Mouse (Mus musculus) spleen, adult 2 months (tissue): ENCODE measurements around the gene Iqcn. TPM values are rescaled to one million over a fixed set of nuclear protein-coding genes. Genes with fewer than 3 reads are reported as not detected.

ENCODE experiments used
- DNase-seq, 2 experiments: peaks; one replicate each; pipeline versions ENCODE4 v3.0.0 to v3.0.0-alpha.2; 2012 to 2021; ENCODE audit warnings: low spot score in 2 of 2, low read depth in 1 of 2
- H3K27ac ChIP-seq: fragments of 200-500 bp; 2 replicates; pipeline ENCODE4 v1.5.1; 2012; ENCODE audit warnings: low read length, inconsistent platforms; ENCODE audit not compliant: insufficient read depth
- H3K27me3 ChIP-seq: fragments of 200-500 bp; 2 replicates; pipeline ENCODE4 v1.6.1; 2012; ENCODE audit warnings: mild to moderate bottlenecking, moderate library complexity, low read length, inconsistent platforms; ENCODE audit not compliant: control insufficient read depth, insufficient read depth
- H3K36me3 ChIP-seq: fragments of 200-500 bp; 2 replicates; pipeline ENCODE4 v1.6.1; 2012; ENCODE audit warnings: mild to moderate bottlenecking, low read length, inconsistent platforms; ENCODE audit not compliant: control insufficient read depth, insufficient read depth
- H3K4me1 ChIP-seq: fragments of 200-500 bp; 2 replicates; pipeline ENCODE4 v1.6.1; 2011; ENCODE audit warnings: inconsistent platforms; ENCODE audit not compliant: control insufficient read depth, insufficient read depth, insufficient read length
- H3K4me3 ChIP-seq: fragments of 200-500 bp; 2 replicates; pipeline ENCODE4 v1.5.1; 2011; ENCODE audit warnings: mild to moderate bottlenecking, inconsistent platforms; ENCODE audit not compliant: insufficient read depth, insufficient read length; ENCODE audit errors: extremely low read depth
- CTCF ChIP-seq: fragments of 200-500 bp; IDR thresholded peaks from 2 replicates; pipeline ENCODE4 v1.5.1; 2011; ENCODE audit warnings: mild to moderate bottlenecking, inconsistent platforms; ENCODE audit not compliant: insufficient read depth, insufficient read length, insufficient replicate concordance; ENCODE audit errors: extremely low read depth
- POLR2A ChIP-seq: fragments of 200-500 bp; IDR thresholded peaks from 2 replicates; pipeline ENCODE4 v1.6.1; 2011; ENCODE audit warnings: low read depth, low read length, inconsistent platforms
- WGBS: fragments of 180-500 bp; shearing (Covaris S2); methylation state at CpG from one replicate; pipeline ENCODE4 v1.1.7; 2018; 5-methylcytosine and 5-hydroxymethylcytosine counted together
- polyA plus RNA-seq: library from polyadenylated mRNA; depleted of rRNA; stranded (reverse); fragments of >200 nt; gene quantifications from 2 replicates; pipeline ENCODE4 v1.2.3, GENCODE M21; 2012

Gene Iqcn
- polyA plus RNA-seq, 1 experiment = 0.09 TPM

DNA sequence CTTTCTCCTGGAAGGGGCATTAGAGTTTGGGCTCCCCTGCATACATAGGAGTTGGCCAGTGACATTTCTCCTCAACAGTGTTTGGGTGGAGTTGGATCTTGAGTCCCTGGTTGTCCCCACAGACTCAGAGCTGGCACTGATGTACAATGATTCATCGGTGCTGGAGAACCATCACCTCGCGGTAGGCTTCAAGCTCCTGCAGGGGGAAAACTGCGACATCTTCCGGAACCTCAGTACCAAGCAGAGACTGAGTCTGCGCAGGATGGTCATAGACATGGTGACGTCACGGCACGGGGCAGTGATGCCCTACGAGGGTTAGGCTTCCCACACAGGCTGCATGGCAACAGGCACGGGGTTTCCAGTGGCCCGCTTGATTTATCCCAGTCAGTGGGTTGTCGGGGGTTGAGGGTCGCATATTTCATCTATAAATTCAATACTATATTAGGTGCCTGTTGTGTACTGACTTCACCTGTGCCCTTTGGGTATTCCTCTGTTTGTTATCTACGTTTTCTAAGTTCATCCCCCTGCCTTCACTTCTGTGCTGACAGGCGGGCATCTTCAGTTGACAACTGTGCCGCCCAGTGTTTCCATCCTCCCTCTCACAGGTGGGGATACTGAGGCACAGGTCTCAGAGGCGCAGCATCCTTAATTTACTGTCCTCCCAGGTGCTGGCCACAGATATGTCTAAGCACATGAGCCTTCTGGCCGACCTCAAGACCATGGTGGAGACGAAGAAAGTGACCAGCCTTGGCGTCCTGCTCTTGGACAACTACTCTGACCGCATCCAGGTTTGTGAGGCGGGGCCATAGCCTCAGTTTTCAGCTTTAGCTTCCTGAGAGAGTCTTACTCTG lies 45.2 kb downstream of the Iqcn start:
- peak in 1 of 2 experiments; percentile 2 for DNase-seq
- Histone ChIP-seq H3K36me3 (no peaks in the 10 kb centered on the region), H3K27me3 (peaks cover 2% of the 10 kb centered on the region; the same call in 1 of the 2 replicates), H3K4me1 (peaks cover 15% of the 10 kb centered on the region; the same call in 1 of the 2 replicates), H3K4me3 (no peak overlapping the region), H3K27ac (no peak overlapping the region)
- 89% methylated on average over 23 of the region's 23 CpGs for WGBS
- TF ChIP-seq POLR2A (no peak), CTCF (no peak)

- Histone ChIP-seq H3K4me1 (peaks cover 12% of the 10 kb centered on the region; the same call in 1 of the 2 replicates), H3K4me3 (no peak overlapping the region), H3K27ac (no peak overlapping the region), H3K27me3 (peaks cover under 1% of the 10 kb centered on the region; the same call in 1 of the 2 replicates), H3K36me3 (no peaks in the 10 kb centered on the region)
- no peak for TF ChIP-seq POLR2A
- TF ChIP-seq CTCF = no peak
- peak in 1 of 2 experiments; percentile 3 for DNase-seq
- 85% methylated on average over 19 of the region's 19 CpGs for WGBS
These were observed 45.9 kb downstream of the Iqcn start for GRCm38 (mm10) chr8:70749097-70749674.

DNA sequence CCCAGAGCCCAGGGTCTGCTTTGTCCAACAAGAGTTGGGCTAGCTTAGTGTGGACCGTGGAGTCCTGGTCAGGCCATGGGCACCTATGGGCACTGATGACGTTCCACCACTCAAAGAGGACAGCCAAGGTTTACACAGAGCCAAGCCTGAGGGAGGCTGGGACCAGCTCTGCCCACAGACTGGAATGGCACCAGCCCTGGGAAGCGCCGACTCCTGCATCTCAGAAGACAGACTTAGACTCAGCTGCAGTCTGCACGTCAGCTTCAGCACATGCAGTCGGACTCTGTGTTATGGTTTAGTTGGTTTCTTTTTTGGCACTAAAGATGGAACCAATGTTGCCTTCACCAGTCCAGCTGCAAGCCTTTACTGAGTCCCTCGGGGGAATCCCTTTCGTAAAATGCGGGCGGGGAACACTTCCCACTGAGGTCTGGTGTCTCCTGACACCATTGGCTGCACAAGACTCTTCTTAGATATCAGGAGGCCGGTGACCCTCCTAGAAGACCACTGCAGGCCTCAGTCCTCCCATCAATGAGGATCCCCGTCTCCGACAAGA lies 46.9 kb downstream of the Iqcn start:
- WGBS = 56% methylated on average over 13 of the region's 13 CpGs
- H3K27me3 ChIP-seq = no peaks in the 10 kb centered on the region
- DNase-seq = peak in 1 of 2 experiments; percentile 3
- H3K27ac ChIP-seq = no peak overlapping the region
- peaks cover 13% of the 10 kb centered on the region for H3K4me1 ChIP-seq
- TF ChIP-seq POLR2A = no peak
- TF ChIP-seq CTCF = no peak
- no peaks in the 10 kb centered on the region for H3K36me3 ChIP-seq
- H3K4me3 ChIP-seq = no peak overlapping the region

DNA sequence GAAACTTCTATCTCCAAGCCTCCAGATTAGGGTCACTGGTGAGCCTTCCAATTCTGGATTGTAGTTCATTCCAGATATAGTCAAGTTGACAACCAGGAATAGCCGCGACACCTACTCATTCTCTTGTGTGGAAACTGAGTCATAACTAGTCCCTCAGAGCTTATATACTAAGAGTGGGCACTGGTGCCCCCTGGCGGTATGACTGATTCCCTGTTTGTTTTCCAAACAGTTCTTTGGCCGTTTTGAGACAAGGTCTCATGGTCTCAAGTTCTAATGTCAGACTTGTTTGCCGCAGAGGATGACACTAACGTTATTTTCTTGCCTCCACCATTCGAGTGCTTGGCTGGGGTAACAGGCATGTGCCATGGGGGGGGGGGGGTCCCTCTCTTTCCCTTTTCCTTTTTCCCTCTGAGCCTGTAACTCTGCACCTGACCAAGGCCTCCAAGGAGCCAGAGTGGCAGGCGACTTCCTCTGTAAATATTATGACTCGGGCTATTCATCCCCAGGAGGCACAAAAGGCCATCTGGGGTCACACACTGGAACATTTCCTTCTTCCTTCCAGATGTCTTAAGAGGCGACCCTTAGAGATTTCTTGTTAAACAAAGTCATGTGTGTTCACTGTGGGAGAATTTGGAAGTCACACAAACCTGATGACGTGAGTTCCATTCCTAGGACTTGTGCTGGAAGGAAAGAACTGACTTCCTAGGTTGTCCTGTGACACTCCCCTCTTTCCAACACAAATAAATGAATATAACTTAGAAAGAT lies 48.9 kb downstream of the Iqcn start:
- H3K27ac ChIP-seq = peak overlapping the region; percentile 71
- TF ChIP-seq CTCF (peak; percentile 51; the same call in 1 of the 2 replicates), POLR2A (no peak)
- H3K4me1 ChIP-seq = peaks cover 15% of the 10 kb centered on the region
- 18% methylated on average over 11 of the region's 11 CpGs for WGBS
- DNase-seq = peak in 1 of 2 experiments; percentile 76
- H3K27me3 ChIP-seq = no peaks in the 10 kb centered on the region
- peaks cover 5% of the 10 kb centered on the region; the same call in 1 of the 2 replicates for H3K36me3 ChIP-seq
- H3K4me3 ChIP-seq = no peak overlapping the region

- Histone ChIP-seq H3K4me3 (peak overlapping the region; percentile 9; the same call in 1 of the 2 replicates), H3K4me1 (peaks cover 15% of the 10 kb centered on the region), H3K36me3 (peaks cover 5% of the 10 kb centered on the region; the same call in 1 of the 2 replicates), H3K27ac (peak overlapping the region; percentile 71), H3K27me3 (no peaks in the 10 kb centered on the region)
- TF ChIP-seq CTCF (no peak), POLR2A (peak; percentile 20; the same call in 1 of the 2 replicates)
- DNase-seq = peak in 1 of 2 experiments; percentile 80
- 5% methylated on average over 21 of the region's 21 CpGs for WGBS
These were observed 49.9 kb downstream of the Iqcn start for GRCm38 (mm10) chr8:70753151-70753550.

DNA sequence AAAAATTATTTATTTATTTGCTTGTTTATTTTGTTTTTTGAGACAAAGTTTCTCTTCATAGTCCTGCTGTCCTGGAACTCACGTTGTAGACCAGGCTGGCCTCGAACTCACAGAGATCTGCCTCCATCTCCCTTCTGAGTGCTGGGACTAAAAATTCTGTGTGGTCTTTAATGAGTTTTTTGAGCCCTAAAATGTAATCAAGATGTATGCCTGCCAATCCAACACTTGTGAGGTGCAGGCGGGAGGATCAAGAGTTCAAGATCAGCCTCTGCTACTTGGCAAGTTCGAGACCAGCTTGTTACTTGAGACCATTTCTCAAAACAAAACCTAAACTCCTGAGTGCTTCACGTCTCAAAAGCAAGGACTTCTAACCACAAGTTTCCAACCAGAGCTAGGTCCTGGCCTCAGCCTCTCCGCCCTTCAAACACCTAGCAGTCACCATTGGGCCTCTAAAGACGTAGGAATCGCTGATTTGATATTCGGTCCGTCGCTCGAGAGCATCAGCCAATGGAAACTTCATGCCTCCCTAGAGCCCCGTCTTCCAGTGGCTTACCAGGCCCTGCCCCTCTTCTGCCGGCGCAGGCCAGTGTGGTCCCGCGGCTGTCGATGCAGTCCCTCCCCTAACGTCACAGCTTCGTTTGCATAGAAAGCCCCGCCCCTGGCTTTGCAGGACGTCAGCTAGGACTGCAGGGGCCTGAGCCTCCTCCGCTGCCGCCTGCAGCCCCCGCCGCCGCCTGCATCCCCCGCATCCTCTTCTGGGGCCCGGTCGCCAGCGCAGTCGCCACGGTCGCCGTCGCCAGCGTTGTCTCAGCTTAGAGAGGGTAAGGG lies 51.0 kb downstream of the Iqcn start, which contains the start of gene Rab3a:
TSS of gene Rab3a (plus strand) at position 637 of the 828 bp plus-strand sequence.
- H3K4me1 ChIP-seq = peaks cover 15% of the 10 kb centered on the region
- DNase-seq = peak; percentile 97
- H3K36me3 ChIP-seq = peaks cover 5% of the 10 kb centered on the region; the same call in 1 of the 2 replicates
- no peak for TF ChIP-seq POLR2A
- TF ChIP-seq CTCF = no peak
- peak within 1 kb of the TSS; percentile 67 for H3K4me3 ChIP-seq
- no peaks in the 10 kb centered on the region for H3K27me3 ChIP-seq
- 8% methylated on average over 37 of the region's 37 CpGs for WGBS
- H3K27ac ChIP-seq = peak within 1 kb of the TSS; percentile 71
